Mouse (Mus musculus): ENCODE data around the gene Tcea2. TPM values are rescaled to one million over a fixed set of nuclear protein-coding genes. Genes with fewer than 3 reads are reported as not detected.

Tcea2 gene
- polyA plus RNA-seq, 1 experiment from 2014 or later, result 15.1 TPM

DNA sequence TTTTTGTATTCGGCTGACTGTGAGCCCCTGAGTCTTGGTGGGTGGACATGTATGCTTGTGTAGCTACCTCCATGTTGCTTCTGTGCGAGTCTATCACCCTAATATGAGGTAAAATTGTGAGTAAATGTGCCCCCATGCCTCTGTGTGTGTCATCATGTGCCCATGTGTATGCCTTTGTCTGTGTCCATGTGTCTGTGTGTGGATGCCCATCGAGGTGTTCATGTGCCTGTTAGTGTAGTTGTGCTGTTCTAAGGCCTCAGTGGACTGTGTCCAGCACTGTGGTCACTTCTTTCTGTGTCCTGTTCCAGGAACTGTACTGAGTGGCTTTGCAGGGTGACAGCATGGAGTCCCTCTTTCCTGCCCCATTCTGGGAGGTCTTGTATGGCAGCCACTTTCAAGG, 35.3 kb downstream of the Tcea2 start:
- H3K4me2 ChIP-seq (ENCODE audit: low read depth, low read length), result no peak overlapping the region
- 71% methylated on average over 3 of the region's 3 CpGs for WGBS
- no peaks in the 10 kb centered on the region for H3K9me3 ChIP-seq (ENCODE audit: control insufficient read depth, low read length)
- no peaks in the 10 kb centered on the region for H3K4me1 ChIP-seq (ENCODE audit: control insufficient read depth, insufficient read depth, low read length)
- H3K27me3 ChIP-seq (replicated peaks; ENCODE audit: control insufficient read depth, insufficient read depth, low read length), result no peaks in the 10 kb centered on the region
- H3K4me3 ChIP-seq (ENCODE audit: low read length), result no peak overlapping the region
- H3K9ac ChIP-seq (ENCODE audit: low read depth, low read length), result no peak overlapping the region
- H3K27ac ChIP-seq (ENCODE audit: low read length), result no peak overlapping the region
- H3K36me3 ChIP-seq (ENCODE audit: control insufficient read depth, insufficient read depth, low read length), result no peaks in the 10 kb centered on the region
- no peak for ATAC-seq

DNA sequence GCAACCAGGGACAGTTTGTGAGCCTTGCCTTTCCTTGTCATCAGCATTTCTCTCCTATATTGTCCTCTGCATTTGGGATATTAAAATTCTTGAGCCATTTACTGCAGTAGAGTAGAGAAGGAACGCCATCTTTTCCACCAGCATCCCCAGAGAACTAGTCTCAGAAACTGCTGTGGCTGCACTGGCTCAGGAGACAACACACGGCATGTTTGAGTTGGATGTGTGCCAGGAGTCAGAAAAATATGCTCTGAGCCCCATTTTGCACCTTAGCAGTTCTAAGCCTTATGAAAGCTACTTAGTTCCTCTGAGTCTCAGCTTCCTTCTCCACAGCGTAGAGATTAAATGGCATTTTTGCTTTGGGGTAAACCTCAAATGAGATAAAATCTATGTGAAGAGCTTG, 36.9 kb downstream of the Tcea2 start:
- no peaks in the 10 kb centered on the region for H3K27me3 ChIP-seq (replicated peaks; ENCODE audit: control insufficient read depth, insufficient read depth, low read length)
- no peak overlapping the region for H3K4me2 ChIP-seq (ENCODE audit: low read depth, low read length)
- WGBS, result 52% methylated on average over 3 of the region's 3 CpGs
- no peak overlapping the region for H3K4me3 ChIP-seq (ENCODE audit: low read length)
- no peaks in the 10 kb centered on the region for H3K4me1 ChIP-seq (ENCODE audit: control insufficient read depth, insufficient read depth, low read length)
- H3K9me3 ChIP-seq (ENCODE audit: control insufficient read depth, low read length), result no peaks in the 10 kb centered on the region
- H3K27ac ChIP-seq (ENCODE audit: low read length), result no peak overlapping the region
- H3K36me3 ChIP-seq (ENCODE audit: control insufficient read depth, insufficient read depth, low read length), result no peaks in the 10 kb centered on the region
- H3K9ac ChIP-seq (ENCODE audit: low read depth, low read length), result no peak overlapping the region
- no peak for ATAC-seq

- no peaks in the 10 kb centered on the region for H3K36me3 ChIP-seq (ENCODE audit: control insufficient read depth, insufficient read depth, low read length)
- no peak overlapping the region for H3K27ac ChIP-seq (ENCODE audit: low read length)
- H3K4me3 ChIP-seq (ENCODE audit: low read length), result no peak overlapping the region
- no peaks in the 10 kb centered on the region for H3K9me3 ChIP-seq (ENCODE audit: control insufficient read depth, low read length)
- WGBS, result 34% methylated on average over 3 of the region's 3 CpGs
- H3K9ac ChIP-seq (ENCODE audit: low read depth, low read length), result no peak overlapping the region
- no peak for ATAC-seq
- H3K27me3 ChIP-seq (replicated peaks; ENCODE audit: control insufficient read depth, insufficient read depth, low read length), result no peaks in the 10 kb centered on the region
- H3K4me1 ChIP-seq (ENCODE audit: control insufficient read depth, insufficient read depth, low read length), result no peaks in the 10 kb centered on the region
- no peak overlapping the region for H3K4me2 ChIP-seq (ENCODE audit: low read depth, low read length)
Observed at GRCm38 (mm10) chr2:181720061-181720460, 40.0 kb downstream of the Tcea2 start.

- Histone ChIP-seq H3K27ac (ENCODE audit: low read length) (no peak overlapping the region), H3K27me3 (replicated peaks; ENCODE audit: control insufficient read depth, insufficient read depth, low read length) (no peaks in the 10 kb centered on the region), H3K36me3 (ENCODE audit: control insufficient read depth, insufficient read depth, low read length) (no peaks in the 10 kb centered on the region), H3K4me3 (ENCODE audit: low read length) (no peak overlapping the region), H3K9ac (ENCODE audit: low read depth, low read length) (no peak overlapping the region), H3K4me2 (ENCODE audit: low read depth, low read length) (no peak overlapping the region), H3K4me1 (ENCODE audit: control insufficient read depth, insufficient read depth, low read length) (no peaks in the 10 kb centered on the region), H3K9me3 (ENCODE audit: control insufficient read depth, low read length) (no peaks in the 10 kb centered on the region)
- no peak for ATAC-seq
Observed at GRCm38 (mm10) chr2:181721200-181721599, 41.1 kb downstream of the Tcea2 start.

DNA sequence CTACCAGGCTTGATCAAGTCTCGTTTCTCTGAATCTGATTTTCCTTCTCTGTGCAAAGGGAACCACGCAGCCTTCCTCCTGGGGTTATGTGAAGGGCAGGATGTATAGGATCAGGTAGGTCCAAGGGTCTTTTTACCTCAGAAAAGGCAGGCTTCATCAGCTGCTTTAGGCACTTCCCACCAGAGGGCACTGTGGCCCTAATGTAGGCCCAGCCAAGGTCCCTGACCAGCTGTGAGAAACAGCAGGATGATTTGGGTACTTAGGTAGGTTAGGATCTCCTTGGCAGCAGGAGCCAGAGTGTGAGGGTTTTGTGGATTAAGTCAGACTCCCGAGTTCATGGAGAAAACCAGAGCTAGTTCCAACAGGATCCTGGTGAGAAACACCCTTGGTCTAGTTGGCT, 42.1 kb downstream of the Tcea2 start:
- Histone ChIP-seq H3K9ac (ENCODE audit: low read depth, low read length) (no peak overlapping the region), H3K36me3 (ENCODE audit: control insufficient read depth, insufficient read depth, low read length) (no peaks in the 10 kb centered on the region), H3K4me3 (ENCODE audit: low read length) (no peak overlapping the region), H3K27ac (ENCODE audit: low read length) (no peak overlapping the region), H3K4me2 (ENCODE audit: low read depth, low read length) (no peak overlapping the region), H3K4me1 (ENCODE audit: control insufficient read depth, insufficient read depth, low read length) (no peaks in the 10 kb centered on the region), H3K9me3 (ENCODE audit: control insufficient read depth, low read length) (no peaks in the 10 kb centered on the region), H3K27me3 (replicated peaks; ENCODE audit: control insufficient read depth, insufficient read depth, low read length) (no peaks in the 10 kb centered on the region)
- 14% methylated on average over 3 of the region's 3 CpGs for WGBS
- ATAC-seq, result peak; percentile 31; the same call in 1 of the 2 replicates

- no peaks in the 10 kb centered on the region for H3K4me1 ChIP-seq (ENCODE audit: control insufficient read depth, insufficient read depth, low read length)
- 46% methylated on average over 9 of the region's 9 CpGs for WGBS
- no peak for ATAC-seq
- no peaks in the 10 kb centered on the region for H3K9me3 ChIP-seq (ENCODE audit: control insufficient read depth, low read length)
- no peaks in the 10 kb centered on the region for H3K36me3 ChIP-seq (ENCODE audit: control insufficient read depth, insufficient read depth, low read length)
- no peak overlapping the region for H3K9ac ChIP-seq (ENCODE audit: low read depth, low read length)
- H3K4me3 ChIP-seq (ENCODE audit: low read length), result no peak overlapping the region
- no peak overlapping the region for H3K4me2 ChIP-seq (ENCODE audit: low read depth, low read length)
- no peaks in the 10 kb centered on the region for H3K27me3 ChIP-seq (replicated peaks; ENCODE audit: control insufficient read depth, insufficient read depth, low read length)
- H3K27ac ChIP-seq (ENCODE audit: low read length), result no peak overlapping the region
Observed at GRCm38 (mm10) chr2:181727659-181728262, 47.7 kb downstream of the Tcea2 start.

DNA sequence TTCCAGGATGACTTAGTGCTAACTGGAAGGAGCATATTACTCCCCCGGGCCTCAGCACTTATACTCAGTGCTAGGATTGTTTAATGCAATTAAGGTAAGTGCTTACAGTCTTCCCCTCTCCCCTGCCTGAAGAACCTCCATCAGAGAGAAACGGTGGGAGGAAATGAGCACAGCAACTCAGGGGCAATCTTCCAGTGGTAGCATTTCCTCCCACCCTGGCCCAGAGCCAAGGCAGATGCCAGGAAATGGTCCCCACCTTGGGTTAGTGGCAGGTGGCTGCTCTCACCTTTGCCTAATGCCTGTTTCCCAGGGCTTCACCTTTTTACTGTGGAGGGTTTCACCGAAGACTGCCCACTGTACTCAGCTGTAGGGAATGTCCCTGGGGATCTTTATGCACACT, 49.9 kb downstream of the Tcea2 start:
- 61% methylated on average over 3 of the region's 3 CpGs for WGBS
- H3K4me2 ChIP-seq (ENCODE audit: low read depth, low read length), result no peak overlapping the region
- H3K36me3 ChIP-seq (ENCODE audit: control insufficient read depth, insufficient read depth, low read length), result no peaks in the 10 kb centered on the region
- H3K9me3 ChIP-seq (ENCODE audit: control insufficient read depth, low read length), result no peaks in the 10 kb centered on the region
- no peak overlapping the region for H3K27ac ChIP-seq (ENCODE audit: low read length)
- H3K27me3 ChIP-seq (replicated peaks; ENCODE audit: control insufficient read depth, insufficient read depth, low read length), result no peaks in the 10 kb centered on the region
- ATAC-seq, result no peak
- H3K9ac ChIP-seq (ENCODE audit: low read depth, low read length), result no peak overlapping the region
- H3K4me1 ChIP-seq (ENCODE audit: control insufficient read depth, insufficient read depth, low read length), result no peaks in the 10 kb centered on the region
- H3K4me3 ChIP-seq (ENCODE audit: low read length), result no peak overlapping the region

Other genes starting within 250 kb of the Tcea2 start
- 6.1 and 6.5 TPM in 2 replicates for gene Zbtb46, start 220.9 kb upstream of the Tcea2 start, polyA plus RNA-seq (2015; fragmentation: Nextera tagmentation; extraction: Ambion mirVana)
- 0.07 and 0.10 TPM in 2 replicates for gene Abhd16b, start 187.1 kb upstream of the Tcea2 start, polyA plus RNA-seq (2015; fragmentation: Nextera tagmentation; extraction: Ambion mirVana)
- gene Tpd52l2, start 183.2 kb upstream of the Tcea2 start, polyA plus RNA-seq (2015; fragmentation: Nextera tagmentation; extraction: Ambion mirVana), result 122 and 134 TPM in 2 replicates
- 73.5 and 74.1 TPM in 2 replicates for gene Dnajc5, start 159.8 kb upstream of the Tcea2 start, polyA plus RNA-seq (2015; fragmentation: Nextera tagmentation; extraction: Ambion mirVana)
- gene Uckl1, start 95.4 kb upstream of the Tcea2 start, polyA plus RNA-seq (2015; fragmentation: Nextera tagmentation; extraction: Ambion mirVana), result 75.0 and 78.0 TPM in 2 replicates
- gene Prpf6, start 88.4 kb upstream of the Tcea2 start, polyA plus RNA-seq (2015; fragmentation: Nextera tagmentation; extraction: Ambion mirVana), result 52.2 and 52.7 TPM in 2 replicates
- 20.5 and 20.9 TPM in 2 replicates for gene Zfp512b, start 87.5 kb upstream of the Tcea2 start, polyA plus RNA-seq (2015; fragmentation: Nextera tagmentation; extraction: Ambion mirVana)
- gene Samd10, start 81.1 kb upstream of the Tcea2 start, polyA plus RNA-seq (2015; fragmentation: Nextera tagmentation; extraction: Ambion mirVana), result 23.9 TPM in 2 replicates
- gene Gm29797, start 23.3 kb upstream of the Tcea2 start, polyA plus RNA-seq (2015; fragmentation: Nextera tagmentation; extraction: Ambion mirVana), result 2.2 and 3.0 TPM in 2 replicates
- gene Sox18, start 8.7 kb upstream of the Tcea2 start, polyA plus RNA-seq (2015; fragmentation: Nextera tagmentation; extraction: Ambion mirVana), result 28.9 and 30.1 TPM in 2 replicates
- 36.1 and 39.6 TPM in 2 replicates for gene Rgs19, start 13.7 kb downstream of the Tcea2 start, polyA plus RNA-seq (2015; fragmentation: Nextera tagmentation; extraction: Ambion mirVana)
- gene Lkaaear1, start 18.1 kb downstream of the Tcea2 start, polyA plus RNA-seq (2015; fragmentation: Nextera tagmentation; extraction: Ambion mirVana), result not detected in 2 replicates
- 1.2 and 1.7 TPM in 2 replicates for gene Oprl1, start 34.7 kb downstream of the Tcea2 start, polyA plus RNA-seq (2015; fragmentation: Nextera tagmentation; extraction: Ambion mirVana)
- 1.4 and 1.7 TPM in 2 replicates for gene Myt1, start 83.0 kb downstream of the Tcea2 start, polyA plus RNA-seq (2015; fragmentation: Nextera tagmentation; extraction: Ambion mirVana)
- gene Pcmtd2, start 157.5 kb downstream of the Tcea2 start, polyA plus RNA-seq (2015; fragmentation: Nextera tagmentation; extraction: Ambion mirVana), result 25.6 and 29.1 TPM in 2 replicates
- 74.9 and 77.5 TPM in 2 replicates for gene Polr3k, start 184.0 kb downstream of the Tcea2 start, polyA plus RNA-seq (2015; fragmentation: Nextera tagmentation; extraction: Ambion mirVana)